Mouse (Mus musculus) skeletal muscle tissue, adult 2 months (tissue): Measurements from ENCODE around the gene Myog.

Experiments used
- DNase-seq: peaks from one replicate; pipeline ENCODE4 v3.0.0-alpha.2; 2012; ENCODE audit warnings: low read depth, low spot score

Myog gene

DNA sequence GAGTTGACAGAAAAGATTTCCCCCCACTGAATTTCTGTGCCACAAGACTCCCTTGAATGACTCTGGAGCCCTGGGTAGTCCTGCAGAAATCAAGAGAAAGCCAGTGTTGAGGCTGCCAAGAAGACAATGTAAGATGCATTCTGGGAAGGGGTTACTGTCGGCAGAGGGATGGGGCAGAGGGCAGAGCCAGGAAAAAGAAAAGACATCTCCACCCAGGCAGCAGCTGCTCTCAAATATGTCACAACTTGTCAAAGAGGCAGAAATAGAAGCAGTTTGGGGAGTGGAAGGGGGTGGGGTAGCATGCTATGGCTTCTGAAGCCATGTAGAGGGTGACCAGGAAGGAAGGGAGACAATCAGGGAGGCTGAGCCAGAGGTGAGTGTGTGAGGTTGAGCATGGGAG is 6.7 kb upstream of the Myog start:
- no peak for DNase-seq

DNA sequence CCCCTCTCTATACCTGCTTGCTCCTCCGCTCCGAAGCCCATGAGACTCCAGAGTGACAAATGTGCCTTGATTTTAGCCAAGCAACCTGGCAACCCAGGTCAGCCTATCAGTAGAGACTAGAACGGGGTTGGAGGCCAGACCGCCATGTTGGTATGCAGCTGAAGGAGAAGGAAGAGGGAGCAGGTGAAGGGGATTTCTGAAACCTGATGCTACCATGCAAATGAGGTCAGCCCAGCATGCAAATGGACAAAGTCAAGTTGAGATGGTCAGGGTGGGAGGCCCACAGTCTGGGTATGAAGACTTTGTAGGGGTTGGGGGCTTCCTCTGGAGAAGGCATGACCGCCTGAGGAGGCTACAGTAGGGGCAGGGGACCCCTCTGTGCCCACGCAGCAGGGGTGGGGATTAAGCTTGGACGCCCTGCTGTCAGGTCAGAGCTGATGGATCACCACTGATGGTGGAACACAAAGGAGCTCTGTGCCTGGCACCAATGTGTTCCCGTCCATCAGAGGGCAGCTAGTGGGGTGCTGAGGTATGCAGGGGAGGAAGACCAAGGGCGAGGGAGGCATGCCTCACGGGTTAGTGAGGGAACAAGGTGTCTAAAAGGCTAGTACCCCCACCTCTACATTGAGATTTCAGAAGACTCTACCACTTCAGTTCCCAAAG is 4.2 kb upstream of the Myog start:
- no peak for DNase-seq

DNA sequence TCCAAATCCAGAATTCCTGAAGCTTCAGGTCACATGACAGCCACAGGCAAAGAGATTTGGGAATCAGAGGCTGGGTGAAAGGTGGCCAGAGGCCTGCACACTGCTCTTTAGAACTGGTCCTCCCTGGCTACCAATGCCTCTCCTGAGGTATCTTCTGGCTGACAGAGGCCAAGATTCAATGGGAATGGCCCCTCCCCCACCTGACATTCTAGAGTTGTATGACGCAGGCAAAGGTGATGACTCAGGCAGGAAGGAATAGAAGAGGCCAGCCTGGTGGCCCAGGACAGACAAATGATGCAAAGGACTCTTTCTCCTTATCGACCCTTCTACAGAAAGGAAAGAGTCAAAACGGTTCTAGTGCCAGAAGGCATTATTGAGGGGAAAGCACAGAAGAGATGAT is 1.6 kb upstream of the Myog start:
- no peak for DNase-seq

DNA sequence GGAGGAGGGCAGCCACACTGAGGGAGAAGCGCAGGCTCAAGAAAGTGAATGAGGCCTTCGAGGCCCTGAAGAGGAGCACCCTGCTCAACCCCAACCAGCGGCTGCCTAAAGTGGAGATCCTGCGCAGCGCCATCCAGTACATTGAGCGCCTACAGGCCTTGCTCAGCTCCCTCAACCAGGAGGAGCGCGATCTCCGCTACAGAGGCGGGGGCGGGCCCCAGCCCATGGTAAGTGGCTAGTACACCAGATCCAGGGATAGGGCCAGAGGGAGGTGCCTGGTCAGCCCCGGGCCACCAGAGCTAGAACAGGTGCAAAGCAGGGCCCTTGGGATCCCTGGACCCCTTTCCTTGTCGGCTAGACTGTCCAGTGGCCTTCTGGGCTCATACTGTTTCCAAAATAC is 511 bp downstream of the Myog start:
- DNase-seq: peak; percentile 47

DNA sequence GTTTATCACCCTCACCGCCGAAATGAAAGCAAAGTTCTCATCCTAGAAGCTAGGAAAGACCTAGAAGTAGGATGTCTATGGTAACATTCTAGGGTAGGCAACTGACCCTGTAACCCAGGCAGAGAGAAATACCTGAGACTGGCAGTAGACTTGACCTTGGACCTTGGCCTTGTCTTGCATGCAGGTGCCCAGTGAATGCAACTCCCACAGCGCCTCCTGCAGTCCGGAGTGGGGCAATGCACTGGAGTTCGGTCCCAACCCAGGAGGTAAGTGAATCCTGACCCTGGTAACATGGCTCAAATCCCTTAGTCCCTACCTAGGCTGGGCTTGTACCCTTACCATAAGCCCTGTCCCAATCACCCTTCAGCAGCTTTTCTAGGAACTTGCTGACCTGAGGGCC is 1.1 kb downstream of the Myog start:
- DNase-seq: peak; percentile 69

DNA sequence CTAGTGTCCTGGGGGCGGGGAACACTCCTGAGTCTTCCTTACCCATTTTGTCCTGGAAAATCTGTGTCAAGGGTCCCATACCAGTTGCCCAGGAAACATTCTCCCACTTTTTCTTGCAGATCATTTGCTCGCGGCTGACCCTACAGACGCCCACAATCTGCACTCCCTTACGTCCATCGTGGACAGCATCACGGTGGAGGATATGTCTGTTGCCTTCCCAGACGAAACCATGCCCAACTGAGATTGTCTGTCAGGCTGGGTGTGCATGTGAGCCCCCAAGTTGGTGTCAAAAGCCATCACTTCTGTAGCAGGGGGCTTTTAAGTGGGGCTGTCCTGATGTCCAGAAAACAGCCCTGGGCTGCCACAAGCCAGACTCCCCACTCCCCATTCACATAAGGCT is 1.8 kb downstream of the Myog start:
- no peak for DNase-seq

DNA sequence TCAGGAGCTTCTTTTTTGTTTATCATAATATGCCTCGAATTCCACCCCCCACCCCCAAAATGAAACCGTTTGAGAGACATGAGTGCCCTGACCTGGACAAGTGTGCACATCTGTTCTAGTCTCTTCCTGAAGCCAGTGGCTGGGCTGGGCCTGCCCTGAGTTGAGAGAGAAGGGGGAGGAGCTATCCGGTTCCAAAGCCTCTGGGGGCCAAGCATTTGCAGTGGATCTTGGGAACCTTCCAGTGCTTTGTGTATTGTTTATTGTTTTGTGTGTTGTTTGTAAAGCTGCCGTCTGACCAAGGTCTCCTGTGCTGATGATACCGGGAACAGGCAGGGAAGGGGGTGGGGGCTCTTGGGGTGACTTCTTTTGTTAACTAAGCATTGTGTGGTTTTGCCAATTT is 2.3 kb downstream of the Myog start:
- no peak for DNase-seq

DNA sequence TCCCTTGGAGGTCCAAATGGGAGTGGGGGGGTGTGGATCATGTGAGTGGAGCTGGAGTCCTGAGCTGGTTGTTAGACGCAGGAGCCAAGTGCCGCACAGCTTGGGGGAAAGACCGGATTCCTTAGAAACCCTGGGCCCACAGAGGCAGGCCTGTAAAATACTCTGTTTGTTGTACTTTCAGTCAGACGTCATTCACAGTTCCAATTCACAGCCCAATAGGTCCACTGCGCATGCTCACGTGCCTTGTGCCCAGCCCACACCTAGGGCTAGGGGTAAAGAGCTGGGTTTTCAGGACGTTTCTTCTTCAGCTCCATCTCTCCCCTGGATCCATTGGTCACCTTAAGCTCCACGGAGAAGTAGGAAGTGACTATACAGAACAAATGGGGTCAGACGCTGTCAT is 2.8 kb downstream of the Myog start:
- DNase-seq: no peak

DNA sequence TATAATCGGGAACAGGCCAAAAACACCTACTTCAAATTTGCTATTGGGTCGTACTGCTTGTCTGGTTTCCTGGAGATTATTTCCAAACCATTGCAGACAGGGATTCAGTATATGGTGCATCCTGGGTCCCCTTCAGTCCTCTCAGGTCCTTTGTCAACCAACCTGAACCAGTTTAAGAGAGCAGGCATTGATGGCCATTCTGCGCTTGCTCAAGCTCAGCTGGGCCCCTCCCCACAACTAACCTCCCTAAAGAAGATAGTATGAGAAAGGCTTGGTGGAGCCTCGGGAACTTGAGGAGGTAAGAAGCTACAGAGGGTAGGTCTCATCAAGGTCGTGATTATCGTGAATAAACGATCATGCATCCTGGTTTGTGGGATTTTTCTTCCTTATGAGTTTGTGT is 3.5 kb downstream of the Myog start:
- DNase-seq: no peak

DNA sequence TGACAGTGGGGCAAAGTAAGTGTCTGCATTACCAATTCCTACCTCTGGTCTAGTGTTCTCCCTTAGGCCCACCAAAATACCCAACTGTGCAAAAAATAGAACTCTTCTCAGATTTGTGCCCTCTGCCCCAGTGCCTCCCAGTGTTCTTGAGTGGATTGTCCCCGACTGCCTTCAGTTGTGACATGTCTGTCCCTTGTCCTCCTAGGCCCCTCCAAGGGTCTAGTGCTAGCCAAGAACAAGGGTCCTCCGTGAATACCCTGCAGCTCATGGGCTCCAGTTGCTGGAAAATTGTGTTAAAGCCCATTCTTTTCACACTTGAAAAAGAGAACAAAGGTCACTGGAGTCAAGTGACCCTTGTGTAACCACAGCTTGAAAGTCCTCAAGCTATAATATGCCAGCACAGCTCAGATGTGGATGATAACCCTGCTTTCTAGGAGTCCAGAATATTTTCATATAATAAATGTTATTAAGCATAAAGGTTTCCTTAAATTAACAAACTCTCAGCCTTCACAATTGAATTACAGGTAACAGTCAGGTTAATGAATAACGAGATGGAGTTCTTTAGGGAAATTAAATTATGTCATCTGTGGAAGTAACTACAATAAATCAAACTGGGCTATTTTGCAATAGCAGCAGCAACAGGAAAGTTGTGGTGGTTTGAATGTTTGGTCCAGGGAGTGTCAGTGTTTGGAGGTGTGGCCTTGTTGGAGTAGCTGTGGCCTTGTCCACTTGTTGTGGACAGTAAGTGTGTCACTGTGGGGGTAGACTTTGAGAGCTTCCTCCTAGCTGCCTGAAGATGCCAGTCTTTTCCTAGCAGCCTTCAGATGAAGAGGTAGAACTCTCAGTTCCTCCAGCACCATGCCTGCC is 4.2 kb downstream of the Myog start:
- no peak for DNase-seq

DNA sequence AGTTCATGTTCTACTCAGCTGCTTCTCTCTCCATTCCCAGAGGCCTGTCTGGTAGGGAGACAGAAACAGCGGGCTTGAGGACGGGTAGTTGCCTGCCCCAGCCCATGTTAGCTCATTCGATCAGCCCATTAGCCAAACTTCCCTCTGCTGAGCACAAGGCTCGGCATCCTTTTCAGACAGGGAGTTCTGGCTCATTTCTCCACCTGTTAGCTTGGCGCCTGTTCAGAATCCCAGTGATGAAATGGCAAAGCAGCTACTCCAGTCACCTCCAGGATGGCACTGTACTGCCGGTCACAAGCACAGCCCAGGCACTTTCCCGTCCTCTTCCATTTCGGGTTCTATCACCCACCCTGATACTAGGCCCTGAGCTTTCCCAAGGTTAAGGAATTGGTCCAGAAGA is 7.5 kb downstream of the Myog start:
- peak; percentile 27 for DNase-seq

DNA sequence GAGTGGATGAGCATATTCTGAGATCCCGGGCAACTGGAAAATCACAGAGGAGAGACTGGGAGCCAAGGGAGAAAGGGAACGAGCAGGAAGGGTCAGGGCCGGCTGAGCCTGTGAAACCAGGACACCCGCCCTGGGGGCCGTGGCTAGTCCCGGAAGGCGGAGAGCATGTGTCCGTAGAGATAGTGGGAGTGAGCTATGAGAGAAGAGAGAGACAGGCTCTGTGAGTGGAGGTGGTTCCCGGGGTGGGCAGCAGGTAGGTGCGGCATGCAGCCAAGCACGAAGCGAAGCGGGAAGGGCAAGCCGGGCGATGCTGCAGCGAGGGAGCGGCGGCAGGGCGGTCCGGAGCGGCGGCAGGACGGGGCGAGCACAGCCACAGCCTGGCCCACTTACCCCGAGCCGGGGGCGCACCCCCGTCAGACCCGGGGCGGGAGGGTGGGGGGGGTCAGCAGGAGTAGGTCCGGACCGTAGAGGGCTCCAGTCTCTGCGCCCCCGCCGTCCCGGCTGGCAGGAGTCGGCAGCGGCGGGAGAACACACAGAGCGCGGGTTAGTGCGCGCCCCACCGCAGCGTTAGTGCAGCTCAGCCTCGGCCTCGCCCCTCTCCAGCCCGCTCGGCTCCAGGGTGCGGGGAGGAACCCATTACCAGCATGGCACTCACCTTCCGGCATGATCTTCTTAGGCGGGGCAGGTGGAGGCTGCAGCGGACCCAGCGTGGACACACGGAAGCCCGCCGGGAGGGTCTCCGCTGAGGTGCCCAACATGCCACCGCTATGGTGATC is 9.0 kb downstream of the Myog start:
- DNase-seq: no peak

DNA sequence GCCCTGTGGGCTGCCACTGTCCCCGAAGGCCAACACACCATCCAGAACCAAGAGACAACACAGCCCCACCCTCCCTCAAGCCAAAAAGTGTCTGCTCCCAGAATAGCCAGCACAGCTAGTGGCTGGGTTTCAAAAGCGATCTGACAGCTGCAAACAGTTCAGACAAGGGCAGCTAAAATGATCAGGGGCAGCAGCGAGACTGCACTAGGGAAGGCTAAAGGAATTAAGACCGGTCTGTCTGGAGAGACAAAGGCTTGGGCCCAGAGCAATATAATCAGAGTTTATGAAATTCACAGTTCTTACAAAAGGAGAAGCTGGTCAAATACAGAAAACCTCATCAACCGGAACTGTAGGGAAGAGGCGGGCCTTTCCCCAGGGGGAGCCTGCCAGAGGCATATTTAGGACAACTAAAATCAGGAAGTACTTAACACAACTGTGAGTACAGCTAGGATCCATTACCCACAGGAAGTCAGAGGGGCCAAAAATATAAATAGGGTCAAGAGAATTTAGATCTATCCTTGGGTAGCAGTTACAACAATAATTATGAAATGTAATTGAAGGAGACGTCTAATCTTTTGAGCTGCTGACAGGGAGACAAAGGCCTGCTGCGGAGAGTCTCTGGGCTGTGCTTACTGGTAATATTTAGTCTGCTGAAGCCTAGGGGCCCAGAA is 12.9 kb downstream of the Myog start:
- peak; percentile 83 for DNase-seq

DNA sequence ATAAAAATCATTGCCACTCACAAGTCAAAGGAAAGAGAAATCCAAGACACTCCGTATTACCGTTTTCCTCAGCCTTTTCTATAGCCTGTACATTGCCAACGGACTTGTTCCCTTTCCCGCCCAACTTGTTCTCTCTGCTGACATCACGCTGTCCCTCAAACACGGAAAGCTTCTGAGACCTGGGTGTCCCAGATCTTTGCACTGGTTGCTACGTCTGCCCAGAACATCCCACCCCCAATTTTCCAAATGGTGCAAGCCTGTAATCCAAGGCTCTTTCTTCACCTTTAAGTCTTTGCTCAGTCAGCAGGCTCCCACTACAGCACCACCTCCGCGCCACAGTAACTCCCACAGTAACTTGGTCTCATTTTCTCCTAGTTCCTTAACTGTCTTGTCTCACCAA is 15.2 kb downstream of the Myog start:
- no peak for DNase-seq

DNA sequence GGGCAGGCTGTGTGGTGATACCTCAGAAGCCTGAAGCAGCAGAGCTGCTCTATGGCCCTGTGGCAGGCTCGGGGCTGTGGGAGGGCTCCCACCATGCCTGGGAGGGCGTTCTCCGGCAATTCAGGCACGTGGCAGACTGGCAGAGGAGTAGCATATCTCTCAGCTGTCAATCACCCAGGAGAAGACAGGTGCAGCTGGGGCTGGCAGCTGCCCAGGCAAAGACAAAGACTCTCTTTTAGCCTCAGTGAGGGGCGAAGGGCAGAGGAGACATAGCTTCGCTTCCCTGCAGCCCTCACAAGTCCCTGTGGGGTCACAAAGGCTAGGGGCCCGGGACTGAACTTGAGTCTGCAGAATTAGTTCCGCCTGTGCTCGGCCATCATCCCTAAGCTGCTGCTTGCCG is 17.6 kb downstream of the Myog start:
- DNase-seq: no peak

DNA sequence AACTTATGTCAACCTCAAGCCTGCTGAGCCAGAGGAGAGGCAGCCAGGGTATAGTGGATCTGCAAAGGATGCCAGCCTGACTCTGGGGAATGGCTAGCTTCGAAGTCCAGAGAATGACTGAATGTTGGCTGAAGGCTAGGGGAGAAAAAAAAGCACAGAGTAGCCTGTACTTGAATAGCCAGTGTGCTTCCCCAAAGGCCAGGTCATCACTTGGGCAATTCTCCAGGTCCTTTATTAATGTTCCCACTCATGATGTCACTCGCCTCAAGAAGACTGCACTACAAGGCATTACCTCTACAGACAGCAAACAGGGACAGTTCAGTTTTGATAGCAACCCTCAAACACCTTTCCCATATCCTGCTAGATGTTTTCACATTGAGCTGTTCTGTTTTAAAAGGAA is 20.5 kb downstream of the Myog start:
- no peak for DNase-seq

DNA sequence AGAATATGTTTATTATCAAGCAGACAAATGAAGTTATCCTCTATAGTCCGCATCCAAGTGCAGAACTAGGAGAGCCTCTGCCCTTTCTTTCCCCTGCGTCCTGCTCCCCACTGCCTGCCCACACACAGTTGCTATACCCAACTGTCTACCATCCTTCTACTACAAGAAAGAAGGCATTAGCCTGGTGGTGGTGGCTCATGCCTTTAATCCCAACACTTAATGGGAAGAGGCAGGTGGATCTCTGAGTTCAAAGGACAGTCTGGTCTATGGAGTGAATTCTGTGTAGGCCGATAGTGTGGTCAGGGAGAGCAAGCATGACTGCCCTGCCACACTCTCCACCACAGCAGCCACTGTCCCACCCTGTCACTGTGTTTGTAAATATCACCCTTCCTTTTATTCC is 20.9 kb downstream of the Myog start:
- no peak for DNase-seq

DNA sequence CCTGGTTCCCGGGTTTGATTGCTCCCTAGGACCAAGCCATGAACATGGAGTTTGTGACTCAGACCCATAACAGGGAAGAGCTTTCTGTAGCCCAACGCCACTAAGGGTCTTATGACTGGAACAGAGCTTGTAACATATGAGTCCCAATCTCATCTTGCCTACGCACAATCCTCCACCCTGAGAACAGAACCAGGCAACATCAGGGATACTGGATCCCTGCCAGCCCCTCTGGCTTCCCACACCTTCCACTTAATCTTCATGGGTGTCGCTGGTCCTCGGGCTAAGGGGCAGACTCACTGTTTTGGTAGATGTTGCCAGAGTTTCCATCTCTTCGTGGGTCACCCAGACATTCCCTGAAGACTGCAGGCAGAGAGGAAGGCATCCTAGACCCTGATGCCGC is 22.0 kb downstream of the Myog start:
- DNase-seq: no peak

DNA sequence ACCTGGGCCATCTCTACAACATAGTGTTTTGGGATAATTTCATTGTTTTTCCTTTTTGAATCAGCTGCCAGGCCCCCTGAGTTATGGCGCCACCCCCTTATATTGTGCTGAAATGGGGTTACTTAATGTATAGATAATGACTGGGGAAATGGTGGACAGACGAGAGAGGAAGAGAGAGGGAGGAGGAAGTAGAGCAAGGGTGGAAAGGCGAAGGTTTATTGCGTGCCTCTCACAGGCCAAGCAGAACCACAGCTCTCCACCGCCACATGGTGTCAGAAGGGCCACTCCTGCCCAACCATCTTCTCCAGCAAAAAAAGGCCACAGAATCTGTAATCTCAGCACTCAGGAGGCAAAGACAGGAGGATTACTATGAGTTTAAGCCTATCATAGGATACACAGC is 25.4 kb downstream of the Myog start:
- DNase-seq: no peak

DNA sequence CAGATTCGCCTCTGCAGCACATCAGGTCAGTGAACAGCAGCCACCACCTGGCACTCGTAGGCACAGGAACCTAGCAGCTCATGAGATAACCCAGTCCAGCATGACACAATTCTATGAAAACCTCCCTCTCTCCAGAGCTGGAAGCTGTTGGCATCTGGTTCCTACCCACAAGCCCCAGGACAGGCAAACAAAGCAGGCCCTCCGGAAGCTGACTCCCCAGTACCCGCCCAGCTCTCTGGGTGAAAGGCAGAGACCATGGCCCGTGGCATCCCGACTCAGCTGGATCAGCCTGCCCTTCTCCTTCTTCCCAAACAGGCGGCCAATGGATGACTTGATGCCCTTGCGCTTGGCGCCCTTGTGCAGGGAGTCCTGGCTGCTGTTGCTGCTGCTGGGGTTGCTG is 26.6 kb downstream of the Myog start:
- DNase-seq: no peak

DNA sequence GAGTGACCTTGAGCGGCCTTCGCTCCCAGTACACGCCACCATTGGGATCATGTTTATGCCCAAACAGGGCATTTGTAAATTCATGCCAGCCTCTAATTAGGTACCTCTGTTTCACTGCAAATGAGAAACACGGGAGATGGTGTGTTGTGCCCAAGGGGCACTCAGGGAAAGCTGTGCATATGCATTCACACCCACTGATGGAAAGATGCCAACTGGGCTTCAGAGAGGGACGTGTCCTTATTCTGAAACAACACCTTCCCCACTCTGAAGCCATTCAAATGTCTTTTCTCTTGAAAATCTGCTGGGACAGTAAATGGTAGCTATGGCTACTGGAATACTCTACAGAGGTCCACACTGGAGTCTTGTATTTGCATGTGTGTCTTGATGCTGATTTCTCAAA is 28.5 kb downstream of the Myog start:
- no peak for DNase-seq

DNA sequence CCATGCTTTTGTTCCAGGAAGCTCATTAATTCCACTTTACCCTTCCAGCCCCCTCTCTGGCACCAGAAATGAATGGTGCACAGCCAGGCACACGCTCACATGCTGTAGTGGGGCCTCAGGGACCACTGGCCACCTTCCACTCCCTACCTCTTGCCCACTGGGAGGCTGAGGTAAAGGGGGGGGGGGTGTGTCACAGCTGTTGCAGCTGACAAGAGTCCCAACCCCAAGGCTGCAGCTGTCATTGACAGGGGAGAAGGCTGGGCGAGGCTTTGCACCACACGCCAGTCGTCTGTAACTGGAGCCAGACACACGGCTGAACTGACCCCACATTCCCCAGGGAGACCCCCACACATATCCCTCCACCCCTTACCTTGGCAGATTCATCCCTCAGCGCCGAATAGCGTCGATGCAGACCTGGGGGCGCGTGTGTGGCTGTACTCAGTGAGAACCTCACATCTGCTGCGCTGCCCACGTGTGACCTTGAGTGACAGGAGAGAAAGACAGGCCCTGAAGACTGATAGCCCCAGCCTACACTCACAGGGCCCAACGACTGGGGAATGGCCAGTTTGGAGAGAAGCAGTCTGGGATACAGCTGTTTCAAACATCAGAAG is 31.0 kb downstream of the Myog start:
- no peak for DNase-seq
